Mouse (Mus musculus): ENCODE results near the gene Syp.

- no peak for TF ChIP-seq POLR2A (IDR thresholded peaks at IDR 0.05; ENCODE audit: insufficient read length, low read depth)
- TF ChIP-seq TCF12 (IDR thresholded peaks at IDR 0.05; ENCODE audit: insufficient read depth, poor library complexity, severe bottlenecking), result no peak
- no peak for TF ChIP-seq MAX (IDR thresholded peaks at IDR 0.05; ENCODE audit: low read depth)
- no peak for TF ChIP-seq E2F4 (IDR thresholded peaks at IDR 0.05; ENCODE audit: insufficient read depth)
- no peak for TF ChIP-seq POLR2AphosphoS2 (IDR thresholded peaks at IDR 0.05; ENCODE audit: insufficient read length, low read depth)
- no peak for TF ChIP-seq MYOD1 (IDR thresholded peaks at IDR 0.05; ENCODE audit: control insufficient read depth in 1 of 3, insufficient read length in 2 of 3, low read depth in 2 of 3)
- TF ChIP-seq REST (IDR thresholded peaks at IDR 0.05; ENCODE audit: insufficient read depth, insufficient read length), result no peak
- TF ChIP-seq MYOG (IDR thresholded peaks at IDR 0.05; ENCODE audit: control insufficient read depth in 1 of 3, insufficient read depth in 1 of 3, insufficient read length in 2 of 3, low read depth in 2 of 3), result no peak
- no peak for TF ChIP-seq USF1 (IDR thresholded peaks at IDR 0.05; ENCODE audit: low read depth)
These were observed 27.6 kb upstream of the Syp start for GRCm38 (mm10) chrX:7610536-7611258.
